Mouse (Mus musculus) urinary bladder, adult 18-20 months (tissue): ENCODE data around the gene Thbs1.

Experiments
- DNase-seq, 2 experiments: peaks; one replicate each; pipeline ENCODE4 v3.0.0; 2022; ENCODE audit warnings: low spot score in 2 of 2, mixed read lengths in 2 of 2

The Thbs1 gene

DNA sequence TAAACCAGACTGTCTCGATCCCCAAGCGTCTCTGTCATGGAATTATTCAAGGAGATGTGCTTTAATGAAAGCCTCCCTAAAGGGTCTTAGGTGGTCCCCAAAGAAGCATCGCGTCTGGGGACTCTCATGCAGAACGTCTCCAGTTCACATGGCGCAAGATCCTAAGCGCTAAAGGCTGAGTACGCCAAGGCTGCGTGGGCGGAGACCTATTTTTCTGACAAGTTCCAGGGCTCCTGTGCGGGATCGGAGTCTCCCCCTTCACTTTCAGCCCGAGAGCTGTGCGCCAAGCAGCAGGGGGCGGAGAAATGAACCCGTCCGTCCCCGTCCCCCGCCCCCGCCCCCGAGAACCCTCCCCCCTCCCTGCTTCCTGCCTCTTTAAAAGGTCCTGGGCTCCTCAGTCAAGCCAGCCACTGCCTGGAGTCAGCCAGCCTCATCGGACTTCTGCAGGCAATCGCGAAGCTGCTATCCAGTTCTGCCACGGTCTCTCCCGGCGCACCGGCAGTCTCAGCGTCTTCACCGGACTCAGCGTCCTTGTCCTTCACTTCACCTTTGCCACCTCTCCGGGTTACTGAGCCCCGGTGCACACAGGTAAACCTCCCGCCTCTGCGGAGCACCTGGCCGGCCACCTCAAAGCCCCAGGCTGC, at the start of gene Thbs1:
Gene Thbs1 (plus strand): TSS at position 389 of the 644 bp plus-strand sequence.
- DNase-seq, result peak; percentile 63 to 70

- DNase-seq, result no peak
Observed at GRCm38 (mm10) chr2:118064121-118064764, 47.4 kb upstream of the Thbs1 start.

DNA sequence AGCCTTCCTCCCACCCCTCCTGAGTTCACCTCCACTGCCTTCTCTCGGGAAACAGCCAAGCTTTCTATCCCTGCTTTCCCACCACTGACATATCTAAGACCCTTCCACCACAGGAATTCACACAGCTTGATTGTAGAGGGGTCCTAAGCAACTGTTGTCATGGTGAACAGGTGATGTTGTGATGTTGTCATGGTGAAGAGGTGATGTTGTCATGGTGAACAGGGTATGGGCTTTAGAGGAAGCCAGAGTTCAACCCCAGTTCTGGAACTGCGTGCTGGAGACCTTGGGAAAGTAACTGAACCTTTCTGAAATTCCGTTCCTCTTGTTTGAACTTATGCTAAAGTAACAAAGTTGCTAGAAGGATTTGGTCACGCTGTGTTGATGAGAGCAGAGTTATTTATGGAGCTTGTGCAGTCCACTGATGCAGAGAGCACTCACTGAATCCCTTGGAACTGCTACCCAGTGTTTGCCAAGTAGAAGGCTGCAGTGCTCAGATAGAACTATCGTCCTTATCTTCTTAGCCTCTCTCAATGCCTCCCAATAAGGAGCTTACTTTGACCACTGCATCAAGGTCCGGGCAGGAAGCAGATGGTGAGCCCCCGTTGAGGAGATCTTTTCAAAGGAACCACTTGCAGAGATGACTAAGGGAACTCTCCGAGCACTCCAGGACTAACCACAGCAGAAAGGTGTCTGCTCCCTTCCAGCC, 45.5 kb upstream of the Thbs1 start:
- no peak for DNase-seq

DNA sequence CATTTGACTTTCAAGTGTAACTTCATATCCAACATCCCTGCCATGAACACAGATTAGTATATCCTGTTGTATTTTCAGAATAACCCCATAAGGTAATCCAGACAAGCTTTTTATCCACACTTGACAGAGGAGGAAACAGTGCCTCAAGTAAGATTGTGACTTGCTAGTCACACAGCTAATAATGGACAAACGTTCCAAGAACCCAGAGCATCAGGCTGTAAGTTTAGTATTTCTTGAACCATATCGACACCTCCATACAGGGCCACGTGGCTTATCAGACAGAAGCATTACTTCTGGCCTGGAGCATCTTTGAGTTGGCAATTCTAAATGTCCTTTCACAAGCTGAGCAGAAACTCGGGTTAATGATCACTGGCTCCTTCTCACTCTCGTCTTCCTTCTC, 41.7 kb upstream of the Thbs1 start:
- no peak for DNase-seq

DNA sequence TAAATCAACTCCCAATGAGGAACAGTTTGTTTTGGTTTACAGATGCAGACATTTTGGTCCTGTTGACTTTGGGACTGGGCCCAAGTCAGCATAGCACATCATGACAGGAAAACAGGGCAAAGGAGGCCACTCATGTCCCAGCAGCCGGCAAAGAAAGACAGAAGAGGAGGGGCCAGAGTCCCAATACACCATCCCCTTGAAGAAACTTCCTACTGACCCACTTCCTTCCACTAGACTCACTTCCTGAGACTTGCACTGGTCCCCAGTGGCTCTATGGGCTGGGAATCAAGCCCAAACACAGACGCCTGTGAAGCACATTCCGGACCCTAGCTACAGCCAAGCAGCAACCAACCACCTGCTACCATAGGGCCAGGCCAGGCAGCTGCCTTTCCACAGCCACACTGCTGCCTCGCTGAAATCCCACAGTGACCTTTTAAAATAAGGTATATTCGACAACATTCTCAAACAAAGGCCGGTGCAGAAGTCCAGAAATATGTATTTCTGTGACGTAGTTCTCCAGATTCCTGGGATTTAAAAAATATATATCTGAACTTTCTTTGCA, 38.8 kb upstream of the Thbs1 start:
- DNase-seq, result no peak

- DNase-seq, result no peak
Observed at GRCm38 (mm10) chr2:118074030-118074429, 37.6 kb upstream of the Thbs1 start.

DNA sequence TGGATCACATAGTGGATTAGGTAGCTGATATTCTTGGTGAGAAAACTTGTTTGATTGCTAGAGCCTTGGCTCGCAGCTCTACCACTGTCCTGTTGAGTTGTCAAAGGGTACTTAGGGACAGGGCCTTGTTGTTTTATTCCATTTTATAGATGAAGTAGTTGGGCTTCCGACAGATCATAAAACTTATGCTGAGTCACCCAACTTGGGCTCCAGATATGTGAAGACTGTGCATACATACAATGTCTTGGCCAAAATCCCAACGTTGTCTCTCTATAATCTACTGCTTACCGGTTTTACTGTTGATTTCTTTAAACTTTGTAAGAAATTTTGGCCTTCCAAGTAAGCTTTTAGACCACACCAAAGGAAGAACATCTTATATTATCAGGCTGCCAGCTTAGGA, 36.5 kb upstream of the Thbs1 start:
- DNase-seq, result no peak

DNA sequence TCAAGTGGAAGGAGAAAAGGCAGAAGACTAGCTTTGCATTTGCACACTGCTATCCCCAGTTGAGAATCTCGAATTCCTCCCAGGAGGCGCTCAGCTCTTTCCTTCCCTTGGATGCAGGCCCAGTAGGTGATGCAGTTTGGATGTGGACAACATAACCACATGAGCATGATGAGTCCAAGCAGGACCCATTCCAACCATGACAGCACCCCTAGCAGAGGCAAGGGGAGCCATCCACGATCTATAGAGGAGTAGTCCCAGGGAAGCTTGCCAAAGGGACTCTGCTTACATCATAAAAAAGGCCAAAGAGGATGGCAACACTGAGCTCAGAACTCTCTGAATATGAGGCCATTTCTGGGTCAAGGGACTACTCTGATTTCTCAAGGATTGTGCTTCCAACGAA, 32.5 kb upstream of the Thbs1 start:
- no peak for DNase-seq

GRCm38 (mm10) chr2:118081581-118081980, 30.1 kb upstream of the Thbs1 start:
- DNase-seq, result no peak

GRCm38 (mm10) chr2:118083652-118084051, 28.0 kb upstream of the Thbs1 start:
- no peak for DNase-seq

- DNase-seq, result no peak
Observed at GRCm38 (mm10) chr2:118084693-118085092, 27.0 kb upstream of the Thbs1 start.

DNA sequence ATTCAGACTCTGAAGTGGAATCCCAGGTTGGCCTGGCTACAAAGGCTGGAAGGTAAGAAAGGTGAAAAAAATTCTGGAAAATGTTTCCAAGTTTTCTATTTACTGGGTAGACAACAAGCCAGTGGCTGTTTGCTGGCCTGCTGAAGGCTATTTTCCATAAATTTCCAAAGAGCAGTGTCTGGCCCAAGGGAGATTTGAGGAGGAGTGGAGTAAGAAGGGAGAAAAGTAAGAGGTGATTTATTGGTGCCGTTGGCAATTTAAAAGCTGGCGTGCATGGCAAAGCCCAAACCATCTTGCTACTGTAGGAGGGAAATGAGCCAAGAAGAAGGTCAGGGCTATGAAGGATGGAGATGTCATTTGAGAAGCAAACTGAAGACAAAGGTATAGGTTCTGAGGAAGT, 26.0 kb upstream of the Thbs1 start:
- no peak for DNase-seq

DNA sequence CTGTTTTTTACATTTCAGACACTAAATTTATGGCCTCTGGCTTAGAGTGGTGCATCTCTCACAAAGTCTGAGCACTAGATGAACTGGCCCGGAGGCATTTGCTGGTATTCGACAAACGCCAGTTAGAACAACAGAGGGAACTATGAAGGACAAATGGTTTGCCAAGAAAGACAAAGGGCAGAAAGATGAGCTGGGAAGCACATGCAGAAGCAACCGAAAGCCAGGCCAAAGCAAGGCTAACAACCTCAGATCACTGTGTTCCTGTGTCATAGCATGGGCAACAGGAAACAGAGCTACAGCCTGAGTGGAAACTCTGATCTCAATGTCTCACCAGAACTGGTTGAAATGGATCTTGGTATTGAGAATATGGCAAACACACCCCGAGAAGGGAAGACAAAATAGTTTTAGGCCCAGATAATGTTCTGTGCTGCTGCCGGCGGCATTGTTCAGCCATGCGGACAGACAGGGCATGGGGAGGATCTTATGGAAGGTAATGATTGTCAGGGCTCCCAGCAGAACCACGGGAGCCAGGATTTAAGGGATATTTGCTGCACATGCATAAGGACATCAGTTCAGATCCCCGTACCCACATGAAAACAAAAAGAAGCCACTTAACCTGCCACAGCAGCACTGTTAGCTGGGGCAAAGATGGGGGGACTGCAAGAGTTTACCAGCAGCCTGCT, 24.5 kb upstream of the Thbs1 start:
- DNase-seq, result no peak

DNA sequence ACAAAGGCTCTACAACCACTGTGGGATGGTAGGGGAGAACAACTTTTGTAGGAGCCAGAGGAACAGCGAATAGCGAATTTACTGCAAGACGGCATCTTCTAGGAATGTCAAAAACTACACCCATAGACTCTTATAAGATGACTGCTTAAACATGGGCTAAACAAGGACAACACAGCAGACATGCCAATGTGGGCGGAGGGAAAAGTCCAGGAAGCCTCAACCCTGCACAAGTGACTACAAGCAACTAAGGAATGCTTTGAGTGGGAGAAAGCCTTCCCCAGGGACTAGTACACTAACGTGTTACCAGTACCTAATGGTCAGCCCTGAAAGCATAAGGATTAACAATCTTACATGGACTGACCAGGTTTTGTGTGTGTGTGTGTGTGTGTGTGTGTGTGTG, 20.4 kb upstream of the Thbs1 start:
- DNase-seq, result no peak

GRCm38 (mm10) chr2:118099104-118099503, 12.6 kb upstream of the Thbs1 start:
- peak in 1 of 2 experiments; percentile 11 for DNase-seq

GRCm38 (mm10) chr2:118102169-118102568, 9.5 kb upstream of the Thbs1 start:
- no peak for DNase-seq

GRCm38 (mm10) chr2:118110225-118110915, 1.3 kb upstream of the Thbs1 start:
- peak; percentile 27 to 49 for DNase-seq

GRCm38 (mm10) chr2:118111116-118111487, 574 bp upstream of the Thbs1 start:
- DNase-seq, result peak; percentile 73 to 80

DNA sequence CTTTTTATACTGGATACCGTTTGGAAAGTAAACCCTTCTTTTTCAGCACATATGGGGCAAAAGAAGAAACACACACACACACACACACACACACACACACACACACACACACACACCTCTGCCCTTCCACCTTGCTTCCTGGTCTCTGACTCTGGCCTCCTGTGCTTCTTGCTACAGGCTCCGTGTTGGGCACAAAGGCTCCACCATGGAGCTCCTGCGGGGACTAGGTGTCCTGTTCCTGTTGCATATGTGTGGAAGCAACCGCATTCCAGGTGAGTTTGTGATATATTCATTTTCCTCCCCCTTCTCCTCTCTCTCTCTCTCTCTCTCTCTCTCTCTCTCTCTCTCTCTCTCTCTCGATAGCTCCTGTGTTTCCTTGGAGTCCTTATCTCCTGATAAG, 762 bp downstream of the Thbs1 start:
- no peak for DNase-seq

GRCm38 (mm10) chr2:118112846-118113479, 1.3 kb downstream of the Thbs1 start:
- peak in 1 of 2 experiments; percentile 28 for DNase-seq
